Mouse (Mus musculus): ENCODE results near the gene Nos2.

The Nos2 gene

DNA sequence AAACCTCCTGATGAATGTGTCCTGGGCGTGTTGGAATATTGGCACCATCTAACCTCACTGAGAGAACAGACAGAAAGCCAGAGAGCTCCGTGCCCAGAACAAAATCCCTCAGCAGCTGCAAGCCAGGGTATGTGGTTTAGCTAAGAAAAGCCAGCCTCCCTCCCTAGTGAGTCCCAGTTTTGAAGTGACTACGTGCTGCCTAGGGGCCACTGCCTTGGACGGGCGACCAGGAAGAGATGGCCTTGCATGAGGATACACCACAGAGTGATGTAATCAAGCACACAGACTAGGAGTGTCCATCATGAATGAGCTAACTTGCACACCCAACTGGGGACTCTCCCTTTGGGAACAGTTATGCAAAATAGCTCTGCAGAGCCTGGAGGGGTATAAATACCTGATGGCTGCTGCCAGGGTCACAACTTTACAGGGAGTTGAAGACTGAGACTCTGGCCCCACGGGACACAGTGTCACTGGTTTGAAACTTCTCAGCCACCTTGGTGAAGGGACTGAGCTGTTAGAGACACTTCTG lies at the start of gene Nos2:
TSS of gene Nos2 (plus strand) at position 377 of the 529 bp plus-strand sequence.
- DNase-seq: no peak

DNA sequence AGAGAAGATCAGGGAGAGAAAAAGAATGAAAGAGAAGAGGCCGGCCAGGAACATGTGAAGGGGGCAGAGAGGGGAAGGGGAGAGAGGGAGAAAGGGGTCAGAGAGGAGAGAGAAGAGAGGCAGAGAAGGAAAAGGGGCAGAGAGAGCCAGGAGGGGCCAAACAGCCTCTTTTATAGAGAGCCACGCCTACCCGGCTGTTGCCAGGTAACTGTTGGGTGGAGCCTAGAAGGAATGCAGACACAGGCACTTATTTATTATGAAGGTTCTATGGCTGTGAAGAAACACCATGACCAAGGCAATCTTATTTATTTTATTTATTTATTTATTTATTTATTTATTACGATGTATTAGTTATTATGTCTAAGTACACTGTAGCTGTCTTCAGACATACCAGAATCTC lies 49.7 kb upstream of the Nos2 start:
- no peak for DNase-seq

DNA sequence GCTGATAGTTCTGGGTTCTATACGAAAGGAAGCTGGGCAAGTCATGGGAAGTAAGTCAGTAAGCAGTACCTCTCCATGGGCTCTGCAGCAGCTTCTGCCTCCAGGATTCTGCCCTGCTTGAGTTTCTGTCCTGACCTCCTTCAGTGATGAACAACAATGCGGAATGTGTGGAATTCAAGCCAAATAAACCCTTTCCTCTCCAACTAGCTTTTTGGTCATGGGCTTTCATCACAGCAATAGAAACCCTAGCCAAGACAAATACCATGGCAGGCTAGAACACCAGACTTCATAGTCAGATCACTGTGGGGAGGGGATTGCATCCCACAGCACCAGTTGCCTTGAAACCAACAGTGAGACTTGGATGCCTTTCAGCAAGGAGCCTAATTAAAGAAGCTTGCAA lies 47.8 kb upstream of the Nos2 start:
- DNase-seq: no peak

DNA sequence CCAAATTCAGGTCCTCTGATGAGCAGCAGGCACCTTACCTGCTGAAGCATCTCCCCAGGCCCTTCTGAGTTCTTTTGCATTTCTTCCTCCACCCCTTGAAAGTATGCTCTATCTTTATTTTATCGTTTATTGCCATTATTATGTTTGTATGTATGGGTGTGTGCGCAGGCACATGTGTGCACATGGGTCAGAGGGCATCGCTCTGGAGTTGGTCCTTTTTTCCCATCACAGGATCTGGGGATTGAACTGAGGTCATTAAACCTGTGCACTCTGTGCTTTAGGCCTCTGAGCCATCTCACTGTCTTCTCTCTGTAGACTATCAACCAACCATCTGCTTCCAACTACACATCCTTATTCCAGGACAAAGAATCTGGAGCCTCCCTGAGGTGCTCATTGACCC lies 40.9 kb upstream of the Nos2 start:
- DNase-seq: no peak

DNA sequence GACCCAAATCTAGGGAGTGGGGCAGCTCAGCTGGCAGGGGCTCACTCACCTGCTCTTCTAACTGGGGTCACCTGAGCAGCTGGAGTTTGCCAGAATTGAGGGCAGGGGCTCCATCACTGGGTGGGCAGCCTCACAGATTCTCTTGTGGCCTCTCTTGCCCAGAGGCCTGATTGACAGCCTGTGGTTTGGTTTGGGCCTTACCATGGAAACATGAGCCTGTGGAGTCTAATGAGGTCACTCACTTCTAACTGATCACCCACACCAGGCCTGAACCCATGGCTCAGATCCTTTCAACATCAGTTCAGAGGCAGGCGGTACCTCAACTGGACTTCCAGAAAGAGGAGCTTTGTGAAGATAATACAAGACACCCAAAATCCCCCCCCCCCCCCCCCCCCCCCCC lies 33.9 kb upstream of the Nos2 start:
- DNase-seq: peak; percentile 6

DNA sequence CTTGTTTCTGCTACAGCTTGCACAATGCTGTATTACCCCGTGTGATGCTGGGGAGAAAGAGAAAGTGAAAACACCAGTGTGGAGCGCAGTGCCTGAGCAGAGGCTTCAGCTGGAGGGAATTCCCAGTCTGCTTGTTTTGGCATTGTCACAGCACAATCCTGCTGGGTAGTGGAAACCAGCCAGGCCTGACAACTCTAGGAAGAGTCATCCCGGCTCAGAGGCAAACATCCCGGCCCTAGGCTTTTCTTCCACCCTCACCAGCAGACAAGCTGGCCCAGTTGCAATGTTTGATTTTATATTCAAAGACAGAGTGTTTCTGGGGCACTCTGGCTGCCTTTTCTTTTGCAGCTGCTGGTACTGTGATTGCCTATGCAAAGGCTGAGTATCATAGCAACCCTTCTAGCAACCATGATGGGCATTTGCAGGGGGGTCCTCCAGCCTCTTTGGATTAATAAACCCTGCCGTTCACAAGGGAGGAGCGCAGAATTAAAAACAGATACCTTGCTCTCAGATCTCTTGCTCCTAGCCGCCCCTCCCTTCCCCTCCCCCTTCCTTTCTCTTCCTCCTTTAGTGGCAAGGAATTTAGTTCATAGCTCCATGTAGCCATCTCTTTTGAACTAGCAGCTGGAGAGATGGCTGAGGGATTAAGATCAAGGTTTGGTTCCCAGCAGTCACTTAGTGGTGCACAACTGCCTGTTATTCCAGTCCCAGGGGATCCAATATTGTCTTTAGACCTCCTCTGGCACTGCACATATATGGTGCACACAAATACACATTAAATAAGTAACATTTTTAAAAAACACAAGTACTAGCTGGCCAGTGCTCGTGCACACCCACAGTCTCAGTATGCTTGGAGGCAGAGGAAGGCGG lies 33.2 kb upstream of the Nos2 start:
- peak; percentile 85 for DNase-seq

DNA sequence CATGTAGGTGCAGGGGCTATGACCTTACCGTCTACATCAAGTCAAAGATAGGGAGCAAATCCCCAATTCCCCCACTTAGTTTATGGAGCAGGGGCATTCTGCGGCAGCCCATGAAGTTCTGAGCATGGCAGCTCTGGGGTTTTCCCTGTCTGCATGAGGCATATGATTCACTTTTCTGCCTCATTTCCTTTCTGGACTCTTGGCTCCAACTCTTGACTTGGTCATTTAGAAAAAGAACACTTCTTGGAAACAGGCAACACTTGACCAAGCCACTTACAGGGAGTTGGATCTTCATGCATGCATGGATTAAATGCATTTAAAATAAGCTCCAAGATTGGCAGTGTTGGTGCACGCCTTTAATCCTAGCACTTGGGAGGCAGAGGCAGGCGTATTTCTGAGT lies 31.4 kb upstream of the Nos2 start:
- DNase-seq: no peak

DNA sequence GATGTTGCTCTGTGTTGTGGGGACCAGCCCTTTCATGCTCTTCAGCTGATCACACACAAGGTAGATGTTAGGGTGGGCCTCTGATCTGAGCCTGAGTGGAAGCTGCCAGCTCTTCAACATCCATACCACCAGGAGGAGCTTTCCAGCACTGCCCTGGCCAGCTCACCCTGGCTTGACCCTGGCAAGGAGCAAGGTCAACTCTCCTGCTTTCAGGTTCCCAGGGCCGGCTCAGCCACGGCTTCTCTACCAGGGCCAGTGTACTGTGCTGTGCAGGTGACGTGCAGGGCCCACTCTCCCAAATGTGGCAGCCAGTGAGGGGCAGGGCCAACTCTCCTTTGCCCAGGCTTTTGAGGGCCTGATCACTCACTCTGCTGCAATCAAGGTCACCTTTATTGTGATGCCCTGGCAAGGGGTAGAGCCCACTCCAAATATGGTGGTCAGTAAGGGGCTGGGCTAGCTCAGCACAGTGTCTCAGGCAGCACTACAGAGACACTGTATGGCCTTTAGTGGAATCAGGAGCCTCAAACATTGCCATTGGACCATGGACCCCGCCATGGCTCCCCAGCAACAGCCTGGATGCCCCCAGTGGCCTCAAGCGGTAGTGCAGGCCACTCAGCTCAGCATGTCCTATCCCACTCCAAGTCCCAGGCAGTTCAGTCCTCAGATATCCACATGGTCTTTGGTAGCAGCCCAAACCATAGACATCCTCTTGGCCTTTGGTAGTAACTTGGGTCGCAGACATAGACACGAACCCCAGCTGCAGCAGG lies 24.0 kb upstream of the Nos2 start:
- peak; percentile 9 for DNase-seq

DNA sequence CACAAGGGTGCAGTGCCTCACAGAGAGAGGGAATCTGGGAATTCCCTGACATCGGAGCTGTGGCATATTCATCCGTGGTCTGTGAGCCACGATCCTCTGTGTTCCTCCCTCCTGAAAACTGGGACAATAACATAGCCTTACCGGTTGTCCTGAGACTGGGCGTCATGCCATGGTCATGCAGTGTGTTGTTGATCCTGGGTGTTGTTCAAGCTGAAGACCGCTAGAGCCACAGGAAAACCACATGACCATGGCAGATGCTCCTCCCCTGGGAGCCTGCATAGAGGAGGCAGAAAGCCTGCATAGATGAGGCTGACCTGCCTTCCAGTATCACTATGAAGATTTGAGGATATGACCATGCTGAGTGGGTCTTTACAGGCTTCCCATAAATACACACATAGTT lies 5.1 kb upstream of the Nos2 start:
- DNase-seq: no peak

DNA sequence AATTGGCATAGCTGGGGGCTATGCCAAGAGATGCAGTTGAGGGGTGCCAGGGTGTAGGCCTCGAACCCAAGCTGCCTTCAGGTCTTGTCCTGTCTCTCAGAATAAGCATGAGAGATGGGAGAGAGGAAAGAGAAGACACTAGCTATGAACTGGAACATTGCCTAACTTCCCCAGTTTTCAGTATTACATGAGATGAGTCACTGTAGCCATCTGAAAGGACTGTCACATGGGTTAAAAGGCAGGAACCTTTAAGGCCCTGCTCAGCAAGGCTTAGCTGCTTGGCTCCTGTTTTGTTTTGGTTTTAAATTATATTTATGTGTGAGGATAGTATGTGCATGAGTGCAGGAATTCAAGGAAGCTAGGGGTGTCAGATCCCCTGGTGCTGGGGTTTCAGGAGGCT lies 4.2 kb upstream of the Nos2 start:
- no peak for DNase-seq

DNA sequence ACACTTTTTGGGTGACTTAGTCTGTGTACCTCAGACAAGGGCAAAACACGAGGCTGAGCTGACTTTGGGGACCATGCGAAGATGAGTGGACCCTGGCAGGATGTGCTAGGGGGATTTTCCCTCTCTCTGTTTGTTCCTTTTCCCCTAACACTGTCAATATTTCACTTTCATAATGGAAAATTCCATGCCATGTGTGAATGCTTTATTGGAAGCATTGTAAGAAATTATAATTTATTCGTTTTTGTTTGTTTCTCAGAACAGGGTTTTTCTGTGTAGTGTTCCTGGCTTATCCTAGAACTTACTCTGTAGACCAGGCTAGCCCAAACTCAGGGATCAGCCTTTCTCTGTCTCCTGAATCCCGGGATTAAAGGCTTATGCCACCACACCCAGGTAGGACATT lies 842 bp upstream of the Nos2 start:
- no peak for DNase-seq

DNA sequence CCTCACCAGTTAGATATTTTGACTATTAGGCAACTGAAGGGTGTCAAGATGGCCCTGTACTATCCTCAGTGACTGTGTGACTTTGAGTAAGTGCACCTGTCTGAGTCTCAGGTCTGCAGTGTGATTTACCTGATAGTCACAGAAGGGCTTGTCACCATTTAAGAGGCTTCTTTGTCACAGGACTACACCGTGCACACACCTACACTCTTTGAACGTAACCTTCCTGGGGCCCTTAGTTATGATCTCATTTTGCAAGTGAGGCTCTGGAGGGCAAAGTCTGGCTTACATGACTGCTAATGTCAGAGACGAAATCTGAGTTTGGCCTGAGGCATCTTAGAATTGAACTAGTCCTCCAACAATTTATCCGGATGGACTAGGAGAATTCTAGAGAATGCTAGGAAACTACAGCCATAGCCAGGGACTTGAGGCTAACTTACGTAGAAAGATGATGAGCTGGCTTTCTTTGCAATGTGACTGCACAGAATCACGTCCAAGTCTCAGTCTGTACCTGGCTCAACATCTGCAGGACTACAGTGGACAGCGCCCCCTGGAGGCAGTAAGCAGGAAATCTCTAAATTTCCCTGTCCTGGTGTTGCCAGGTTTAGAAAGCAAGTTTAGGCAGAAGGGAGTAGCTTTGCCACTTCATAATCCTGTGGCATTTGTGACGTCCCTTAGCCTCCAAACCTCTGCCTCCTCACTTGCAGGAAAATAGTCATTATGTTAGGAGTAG lies 2.3 kb downstream of the Nos2 start:
- DNase-seq: peak; percentile 46

DNA sequence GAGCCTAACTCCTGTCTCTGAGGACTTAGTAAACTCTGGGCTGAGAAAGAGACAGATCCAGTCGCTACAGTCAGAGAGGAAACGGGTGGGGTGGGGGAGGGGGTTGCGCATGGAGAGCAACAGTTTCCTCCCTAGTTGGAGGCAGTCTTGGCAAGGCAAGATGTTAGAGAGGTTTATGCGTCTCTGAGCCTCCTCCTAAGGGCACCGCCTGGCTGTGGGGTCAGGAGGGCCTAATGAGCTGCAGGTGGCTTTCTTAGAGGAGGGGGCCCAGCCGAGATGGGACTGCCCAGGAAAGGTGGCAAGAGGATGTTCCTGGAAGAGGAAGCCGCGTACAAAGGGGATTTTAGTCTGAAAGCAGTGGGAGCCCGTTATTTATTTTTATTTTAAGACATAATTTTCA lies 3.5 kb downstream of the Nos2 start:
- DNase-seq: peak; percentile 9

DNA sequence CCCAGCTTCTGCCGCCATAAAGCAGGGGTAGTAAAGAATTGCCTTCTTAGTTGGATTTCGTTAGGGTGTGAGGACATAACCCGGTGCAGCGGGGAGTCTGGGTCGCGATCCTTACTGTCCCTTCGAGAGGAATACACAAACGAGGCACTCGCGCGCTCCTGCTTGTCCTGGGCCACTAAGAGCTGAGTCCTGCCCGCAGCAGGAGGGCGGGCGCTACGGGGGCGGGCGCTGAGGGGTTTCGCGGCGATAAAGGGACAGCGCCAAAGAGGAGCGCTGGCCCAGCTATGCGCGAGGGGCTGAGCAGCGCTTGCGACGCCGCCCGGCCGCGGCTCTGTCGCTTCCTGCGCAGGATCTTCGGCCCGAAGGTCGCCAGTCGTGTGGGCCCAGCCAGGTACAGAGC lies 4.3 kb downstream of the Nos2 start:
- peak; percentile 59 for DNase-seq

DNA sequence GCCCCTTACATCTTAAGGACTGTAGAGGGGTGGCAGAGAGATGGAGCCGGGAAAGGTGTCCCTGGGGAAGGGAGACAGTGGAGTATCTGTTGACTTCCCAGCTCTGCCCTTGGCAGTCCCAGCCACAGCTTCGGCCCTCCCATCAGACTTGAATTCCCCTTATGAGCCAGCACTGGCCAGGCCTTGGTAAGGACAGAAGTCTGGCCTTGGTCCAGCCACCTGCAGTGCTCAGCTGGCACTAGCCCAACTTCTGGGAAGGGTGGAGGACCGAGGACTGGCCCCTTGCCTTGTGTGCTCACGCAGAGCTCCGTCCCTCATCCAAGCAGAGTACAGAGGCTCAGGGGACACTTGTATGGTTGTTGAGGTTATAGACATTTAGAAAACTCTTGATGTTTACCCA lies 8.8 kb downstream of the Nos2 start:
- peak; percentile 75 for DNase-seq

DNA sequence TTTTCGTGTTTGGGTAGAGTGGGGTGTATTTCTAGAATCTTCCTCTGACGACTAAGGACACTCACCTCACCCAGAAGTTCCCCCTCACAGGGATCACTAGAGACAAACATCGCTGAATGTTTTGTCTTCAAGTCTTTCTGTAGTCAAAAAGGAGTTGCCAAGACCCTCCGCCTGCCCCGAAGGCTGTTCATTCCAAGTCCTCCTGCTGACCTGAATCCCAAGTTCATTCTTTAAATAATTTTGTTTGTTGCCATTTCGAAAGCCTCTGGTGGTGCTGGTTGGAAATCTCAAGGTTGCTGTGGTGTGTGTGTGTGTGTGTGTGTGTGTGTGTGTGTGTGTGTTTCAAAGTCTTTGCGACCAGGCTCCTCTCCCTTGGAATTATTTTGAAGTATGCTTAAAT lies 13.7 kb downstream of the Nos2 start:
- no peak for DNase-seq

DNA sequence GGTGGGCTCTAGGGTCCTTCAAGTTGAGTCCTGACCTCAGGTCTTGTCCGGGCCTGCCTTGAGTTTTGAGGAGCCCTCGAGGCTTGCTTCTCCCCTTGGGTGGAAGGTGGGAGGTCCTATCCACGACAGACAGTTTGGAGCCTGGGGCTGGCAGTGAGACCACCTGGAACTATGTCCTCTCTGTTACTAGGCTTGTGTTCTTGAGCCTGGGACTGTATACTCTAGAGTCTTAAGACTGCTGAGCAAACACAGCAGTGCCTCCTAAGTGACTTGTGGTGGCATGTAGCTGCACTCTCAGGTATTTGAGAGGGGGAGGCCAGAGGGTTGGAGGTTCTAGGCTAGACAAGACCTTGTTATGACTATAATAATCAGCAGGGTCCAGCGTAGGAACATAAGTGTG lies 14.1 kb downstream of the Nos2 start:
- DNase-seq: no peak

DNA sequence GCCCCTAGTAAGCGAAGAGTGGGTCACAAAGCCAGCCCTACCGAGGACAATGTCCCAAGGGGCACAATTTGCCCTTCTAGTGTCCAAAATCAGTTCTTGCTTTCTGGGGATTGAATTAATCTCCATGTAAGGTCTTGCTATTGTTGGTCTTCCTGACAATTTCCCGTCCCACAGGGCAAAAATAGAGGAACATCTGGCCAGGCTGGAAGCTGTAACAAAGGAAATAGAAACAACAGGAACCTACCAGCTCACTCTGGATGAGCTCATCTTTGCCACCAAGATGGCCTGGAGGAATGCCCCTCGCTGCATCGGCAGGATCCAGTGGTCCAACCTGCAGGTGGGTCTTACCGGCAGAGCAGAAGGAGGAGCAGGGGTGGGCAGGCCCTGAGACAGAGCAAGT lies 14.6 kb downstream of the Nos2 start:
- DNase-seq: peak; percentile 25

DNA sequence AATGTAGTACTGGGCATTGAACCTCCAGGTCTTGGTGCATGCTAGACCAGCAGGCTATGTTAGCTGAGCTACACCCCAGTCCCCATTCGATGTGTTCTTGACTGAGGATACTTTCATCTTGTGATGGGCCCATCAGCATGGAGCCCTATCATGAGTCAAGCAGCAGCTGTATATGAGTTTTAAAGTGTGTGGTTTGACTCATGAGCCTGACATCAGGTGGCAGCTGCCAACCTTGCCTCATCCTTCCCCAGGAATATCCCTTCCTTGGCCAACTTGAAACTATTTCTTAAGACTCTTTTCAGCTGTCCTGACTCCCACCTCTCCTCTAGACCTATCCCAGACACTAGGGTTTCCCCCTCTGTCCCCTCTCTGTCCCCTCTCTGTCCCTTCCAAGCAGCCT lies 22.5 kb downstream of the Nos2 start:
- DNase-seq: no peak

DNA sequence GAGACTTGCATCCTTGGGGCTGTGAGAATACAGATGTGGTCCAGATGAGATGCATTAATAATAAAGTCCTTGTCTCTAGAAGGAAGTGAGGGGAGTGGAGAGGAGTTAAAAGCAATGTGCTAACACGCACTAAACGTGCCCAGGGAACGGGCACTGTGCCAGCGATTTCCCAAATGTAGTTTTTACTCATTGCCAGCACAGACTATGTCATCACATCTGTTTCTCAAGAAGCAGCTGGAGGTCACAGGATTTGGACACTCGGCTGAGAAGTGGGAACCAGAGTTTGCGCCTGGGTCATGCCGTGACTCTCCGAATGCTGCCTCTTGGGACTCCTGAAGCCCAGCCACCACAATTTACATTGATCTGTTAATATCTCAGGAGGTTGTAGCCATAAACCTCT lies 29.8 kb downstream of the Nos2 start:
- DNase-seq: no peak

DNA sequence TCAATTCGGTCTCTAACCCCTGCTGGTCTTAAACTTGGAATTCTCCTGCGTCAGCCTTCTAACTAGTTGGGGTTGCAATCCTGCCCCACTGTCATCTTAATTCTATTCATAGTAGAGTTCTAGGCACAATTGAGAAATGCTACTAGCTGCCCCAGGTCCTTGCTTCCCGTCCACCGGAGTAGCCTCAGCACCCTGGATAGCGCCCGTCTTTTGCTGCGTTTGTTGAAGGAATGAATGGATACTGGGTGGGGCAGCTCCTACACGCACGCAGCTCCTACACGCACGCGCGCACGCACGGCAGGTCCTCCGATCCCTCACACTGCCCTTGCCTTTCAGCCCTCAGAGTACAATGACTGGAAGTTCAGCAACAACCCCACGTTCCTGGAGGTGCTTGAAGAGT lies 31.9 kb downstream of the Nos2 start:
- peak; percentile 42 for DNase-seq

DNA sequence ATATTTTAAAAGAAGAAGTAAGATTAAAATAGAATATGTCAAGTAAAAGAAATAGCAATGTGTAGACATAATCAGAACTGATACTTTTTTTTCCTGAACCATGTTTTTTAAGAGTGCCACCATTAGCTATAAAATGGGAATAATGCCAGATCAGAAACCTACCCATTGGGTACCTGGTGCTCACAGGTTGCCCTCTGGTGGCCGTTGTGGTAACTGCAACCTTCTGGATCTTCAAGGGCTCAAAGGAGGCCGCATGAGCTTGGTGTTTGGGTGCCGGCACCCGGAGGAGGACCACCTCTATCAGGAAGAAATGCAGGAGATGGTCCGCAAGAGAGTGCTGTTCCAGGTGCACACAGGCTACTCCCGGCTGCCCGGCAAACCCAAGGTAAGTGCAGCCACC lies 35.7 kb downstream of the Nos2 start:
- DNase-seq: peak; percentile 80

DNA sequence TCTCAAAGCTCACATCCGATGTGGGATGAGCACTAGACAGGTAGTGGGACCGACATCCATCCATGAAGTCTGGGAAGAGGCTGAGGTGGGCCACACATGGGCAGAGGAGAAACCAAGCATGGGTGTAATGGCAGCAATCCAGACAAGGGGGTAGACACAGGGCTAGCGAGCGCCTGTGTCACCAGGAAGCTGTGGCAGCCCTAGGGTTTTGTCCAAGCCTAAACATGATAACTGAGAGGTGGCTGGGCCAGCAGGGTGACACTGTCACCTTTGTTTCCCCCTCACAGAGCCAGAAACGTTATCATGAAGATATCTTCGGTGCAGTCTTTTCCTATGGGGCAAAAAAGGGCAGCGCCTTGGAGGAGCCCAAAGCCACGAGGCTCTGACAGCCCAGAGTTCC lies 38.8 kb downstream of the Nos2 start:
- DNase-seq: no peak

All from kidney, postnatal 14 days (tissue).